Mouse (Mus musculus) embryo, embryonic 10 days (tissue): Measurements from ENCODE around the gene Foxj1.
"Not testable (repeated sequence)": the region's sequence is repeated elsewhere in the genome, so short reads cannot be mapped to it uniquely, and the experiment has no call there.

Experiments used
- DNase-seq: peaks from one replicate; pipeline ENCODE4 v3.0.0-alpha.2; 2015; ENCODE audit warnings: low spot score

The Foxj1 gene

DNA sequence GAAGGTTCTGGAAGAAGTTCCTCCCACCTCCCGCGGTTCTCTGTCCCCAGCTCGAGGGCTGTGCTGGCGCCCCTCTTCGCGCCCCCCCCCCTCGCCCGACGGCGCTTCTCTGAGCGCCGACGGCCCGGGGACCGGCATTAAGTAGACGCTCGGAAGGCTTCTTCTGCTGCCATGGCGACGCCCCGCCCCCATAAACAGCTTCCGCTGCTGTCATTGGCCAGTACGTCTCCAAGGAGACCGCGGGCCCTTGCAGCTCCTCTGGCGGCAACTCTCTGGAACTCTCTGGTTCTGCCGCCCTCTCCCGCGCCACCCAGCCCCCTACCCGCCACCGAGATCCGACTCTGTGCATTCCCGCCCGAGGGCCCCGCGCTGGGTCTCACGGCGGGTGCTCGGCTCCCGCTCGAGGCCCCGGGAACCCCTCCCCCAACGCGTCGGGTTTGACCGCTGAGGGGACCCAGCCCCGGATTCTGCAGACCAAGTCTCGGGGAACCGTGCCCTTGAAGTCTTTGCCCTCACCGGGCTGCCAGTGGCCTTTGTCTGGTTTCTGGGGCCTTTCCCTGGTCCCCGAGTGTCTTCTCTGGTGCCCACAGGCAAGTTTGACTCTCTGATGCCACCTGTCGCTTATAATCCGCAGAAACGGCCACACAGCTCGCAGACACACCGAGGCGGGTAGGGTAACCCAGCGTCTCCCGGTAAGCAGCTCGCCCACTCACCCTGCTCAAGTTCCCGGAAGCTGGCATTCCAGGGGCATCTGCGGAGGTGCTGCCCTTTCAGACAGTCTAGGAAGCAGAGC is at the start of gene Foxj1:
Gene Foxj1, minus strand, starts transcription at position 156 of the 793 bp plus-strand sequence.
- peak; percentile 96 for DNase-seq

- DNase-seq: no peak
Observed at GRCm38 (mm10) chr11:116384171-116384570, 49.0 kb upstream of the Foxj1 start.

GRCm38 (mm10) chr11:116383070-116383469 is 47.9 kb upstream of the Foxj1 start:
- not testable (repeated sequence) for DNase-seq

DNA sequence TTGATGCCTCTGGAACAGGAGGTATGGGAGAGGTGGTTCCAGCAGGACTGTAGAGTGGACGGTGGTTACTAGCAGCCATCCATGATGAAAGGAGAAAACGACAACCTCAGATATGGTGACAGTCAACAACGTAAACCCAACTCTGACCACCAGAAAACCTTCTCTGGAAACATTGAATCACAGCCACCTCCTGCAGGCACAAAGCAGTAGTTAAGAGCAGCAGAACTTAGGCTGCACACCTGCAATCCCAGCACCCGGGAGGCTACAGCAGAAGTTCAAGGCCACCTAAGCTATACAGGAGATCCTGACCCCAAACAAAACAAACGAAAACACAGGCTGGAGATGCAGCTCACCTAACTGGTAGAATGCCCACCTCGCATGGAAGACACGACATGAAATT is 45.6 kb upstream of the Foxj1 start:
- DNase-seq: no peak

GRCm38 (mm10) chr11:116379530-116379929 is 44.3 kb upstream of the Foxj1 start:
- DNase-seq: no peak

DNA sequence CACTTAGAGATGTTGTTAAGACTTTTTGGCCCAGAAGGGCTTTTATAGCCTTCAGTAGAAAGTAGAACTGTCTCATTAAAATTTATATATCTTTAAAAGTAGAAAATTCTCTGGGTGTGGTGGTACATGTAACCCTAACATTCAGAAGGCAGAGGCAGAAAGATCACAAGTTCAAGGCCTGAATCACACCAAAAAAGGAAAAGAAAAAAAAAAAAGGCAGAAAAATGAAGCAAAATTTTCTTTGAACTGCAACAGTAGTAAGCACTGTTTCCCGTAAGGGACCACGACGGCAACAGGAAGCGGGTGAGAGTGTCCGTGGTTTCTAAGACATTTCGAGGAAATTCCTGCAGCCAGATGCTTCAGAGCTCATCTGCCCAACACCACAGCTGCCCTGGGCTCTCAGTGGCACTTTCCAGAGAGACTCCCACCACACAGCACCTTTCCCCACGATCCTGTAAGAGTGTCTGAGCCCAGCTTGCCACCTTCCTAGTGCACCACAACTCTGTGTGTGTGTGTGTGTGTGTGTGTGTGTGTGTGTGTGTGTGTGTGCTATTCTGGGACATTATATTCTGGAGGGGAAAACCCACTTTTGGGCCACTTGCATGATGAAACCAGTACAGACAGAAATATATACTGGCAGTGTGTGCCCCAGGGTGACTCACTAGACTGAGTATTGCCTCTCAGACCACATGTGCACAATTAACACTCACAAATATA is 41.9 kb upstream of the Foxj1 start:
- no peak for DNase-seq

DNA sequence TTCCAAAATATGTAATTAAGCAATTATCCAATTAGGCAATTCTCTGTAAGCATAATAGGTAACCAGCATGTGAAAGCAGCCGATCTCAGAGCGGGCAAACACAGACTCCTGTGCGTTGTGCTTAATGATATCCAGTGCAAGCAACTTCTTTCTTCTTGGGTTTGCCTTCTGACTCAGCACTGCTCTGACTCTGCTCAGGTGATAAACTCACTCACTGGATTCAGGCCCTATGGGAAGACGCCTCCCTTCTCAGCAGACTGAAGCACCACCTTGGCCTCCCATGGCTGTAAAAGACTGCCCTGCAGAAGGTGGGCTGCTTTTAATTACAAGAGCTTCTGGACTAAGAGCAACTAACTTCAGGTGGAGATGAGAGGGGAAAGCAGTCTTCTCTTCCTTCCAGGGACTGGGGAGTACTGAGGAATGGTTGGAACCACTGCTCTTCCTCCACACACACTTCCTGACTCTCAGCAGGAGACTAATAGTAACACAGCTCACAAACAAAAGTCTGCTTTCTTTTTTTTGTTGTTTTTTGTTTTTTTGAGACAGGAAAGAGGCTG is 36.8 kb upstream of the Foxj1 start:
- no peak for DNase-seq

DNA sequence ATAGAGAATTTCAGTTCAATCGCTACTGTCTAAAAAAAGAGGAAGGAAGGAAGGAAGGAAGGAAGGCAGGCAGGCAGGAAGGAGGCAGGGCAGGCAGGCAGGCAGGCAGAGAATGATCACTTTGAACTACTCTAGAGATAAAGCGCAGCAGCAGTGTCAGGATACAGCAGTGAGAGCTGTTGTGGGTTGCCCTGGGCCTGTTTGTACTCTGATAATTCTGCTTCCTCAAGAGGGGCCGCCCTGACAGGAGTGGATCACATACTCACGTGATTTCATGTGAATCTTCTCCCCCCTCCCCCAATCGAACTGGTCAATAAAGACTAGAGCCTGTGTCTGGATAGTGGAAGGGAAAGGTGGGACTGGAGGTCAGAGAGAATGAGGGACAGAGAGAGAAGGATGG is 34.4 kb upstream of the Foxj1 start:
- no peak for DNase-seq

GRCm38 (mm10) chr11:116369051-116369450 is 33.9 kb upstream of the Foxj1 start:
- no peak for DNase-seq

DNA sequence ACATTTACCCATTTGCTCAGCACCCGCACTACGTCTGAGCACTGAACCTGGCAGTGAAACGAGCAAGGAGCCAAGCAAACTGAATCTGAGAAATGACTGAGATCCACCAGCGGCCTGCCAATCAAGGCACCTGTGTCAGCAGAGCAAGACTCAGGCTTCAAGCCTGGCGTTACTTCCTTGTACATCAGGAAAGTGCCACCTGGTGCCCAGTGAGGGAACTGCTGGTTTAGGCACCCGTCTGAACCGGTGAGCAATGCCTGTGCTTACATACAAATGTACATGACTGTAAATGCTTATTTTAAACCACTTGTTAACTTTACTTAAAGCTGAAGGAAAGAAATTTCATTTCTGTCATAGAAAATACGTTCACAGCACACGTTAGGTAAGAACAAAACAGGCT is 32.9 kb upstream of the Foxj1 start:
- DNase-seq: peak; percentile 95

GRCm38 (mm10) chr11:116366647-116367046 is 31.4 kb upstream of the Foxj1 start:
- DNase-seq: no peak

DNA sequence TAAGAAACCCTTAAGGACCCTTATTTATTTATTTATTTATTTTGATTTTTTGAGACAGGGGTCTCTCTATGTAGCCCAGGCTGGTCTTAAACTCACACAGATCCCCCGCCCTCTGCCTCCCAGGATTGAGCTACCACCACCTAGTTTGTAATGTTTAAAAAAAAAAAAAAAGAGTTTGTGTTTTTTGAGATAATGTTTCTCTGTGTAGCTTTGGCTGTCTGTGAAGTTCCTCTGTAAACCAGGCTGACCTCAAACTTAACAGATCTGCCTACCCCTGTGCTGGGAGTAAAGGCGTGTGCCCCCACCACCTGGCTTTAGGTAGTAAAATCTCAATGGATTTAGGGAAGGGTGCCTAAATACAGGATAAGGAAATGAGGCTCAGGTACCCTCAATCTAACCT is 30.9 kb upstream of the Foxj1 start:
- DNase-seq: no peak

GRCm38 (mm10) chr11:116365432-116365831 is 30.2 kb upstream of the Foxj1 start:
- DNase-seq: no peak

- no peak for DNase-seq
Observed at GRCm38 (mm10) chr11:116362015-116362414, 26.8 kb upstream of the Foxj1 start.

GRCm38 (mm10) chr11:116360915-116361314 is 25.7 kb upstream of the Foxj1 start:
- DNase-seq: not testable (repeated sequence)

DNA sequence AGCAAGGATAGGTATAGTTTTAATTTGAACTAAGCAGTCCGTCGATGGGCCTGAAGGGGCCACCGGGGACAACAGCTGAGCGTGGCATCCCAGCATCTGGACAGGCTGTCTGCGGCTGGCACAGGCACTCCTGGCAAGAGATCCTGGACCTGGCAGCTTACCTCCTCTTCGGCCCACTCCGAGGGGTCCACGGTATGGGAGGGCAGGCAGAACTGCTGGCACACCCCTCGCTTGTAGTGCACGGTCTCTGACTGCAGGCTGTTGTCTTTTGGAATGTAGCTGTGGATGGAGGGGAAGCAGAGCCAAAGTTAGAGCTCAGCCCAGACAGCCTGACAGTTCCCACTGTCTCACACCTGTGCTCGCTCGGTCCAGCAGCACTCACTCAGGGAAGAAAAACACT is 24.5 kb upstream of the Foxj1 start:
- no peak for DNase-seq

DNA sequence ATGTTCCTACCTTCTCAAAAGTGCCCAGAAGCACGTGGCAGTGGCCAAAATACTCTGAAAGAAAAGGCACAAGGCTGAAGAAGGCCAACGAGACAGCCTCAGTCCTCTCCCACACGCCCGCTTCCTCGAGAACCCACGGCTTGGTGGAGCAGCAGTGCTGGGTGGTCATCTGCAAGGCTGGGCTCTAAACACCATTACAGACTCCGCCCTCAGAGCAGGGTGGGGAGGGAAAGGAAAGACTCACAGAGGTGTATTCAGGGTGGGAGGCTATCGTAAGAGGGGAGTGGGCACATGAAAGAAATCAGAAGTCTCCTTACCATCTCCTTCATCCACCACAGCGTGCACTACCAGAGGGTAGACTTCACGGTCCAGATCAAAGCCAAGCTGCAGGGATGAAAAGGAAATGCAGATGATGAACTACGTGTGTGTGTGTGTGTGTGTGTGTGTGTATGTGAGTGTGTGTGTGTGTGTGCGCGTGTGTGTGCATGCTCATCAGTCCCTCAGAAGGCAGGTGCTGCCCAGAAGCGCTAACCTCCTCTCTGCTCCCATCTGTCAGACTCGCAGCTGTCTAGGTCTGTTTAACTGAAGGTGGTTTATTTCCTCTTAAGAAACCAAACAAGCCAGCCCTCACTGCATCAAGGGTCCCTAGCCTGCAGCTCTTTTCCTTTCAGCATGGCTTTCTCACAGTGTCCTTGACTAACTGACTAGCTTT is 23.9 kb upstream of the Foxj1 start:
- no peak for DNase-seq

DNA sequence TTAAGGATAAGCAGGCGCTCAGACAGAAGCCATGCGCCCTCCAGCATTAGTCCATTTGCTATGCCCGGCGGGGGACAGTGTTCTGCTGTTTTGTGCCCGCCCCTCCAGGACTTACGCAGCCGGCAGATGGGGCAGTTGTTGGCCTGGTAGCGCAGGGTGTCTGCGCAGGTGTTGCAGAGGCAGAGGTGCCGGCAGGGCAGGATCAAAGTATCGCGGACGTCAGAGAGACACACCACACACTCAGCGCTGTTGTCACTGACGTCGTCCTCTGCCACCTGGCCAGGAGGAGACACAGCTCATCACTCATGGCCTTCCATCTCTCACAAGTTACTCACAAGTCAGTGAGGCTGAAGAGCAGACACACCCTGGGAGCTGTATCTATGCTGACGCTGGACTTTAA is 19.3 kb upstream of the Foxj1 start:
- no peak for DNase-seq

DNA sequence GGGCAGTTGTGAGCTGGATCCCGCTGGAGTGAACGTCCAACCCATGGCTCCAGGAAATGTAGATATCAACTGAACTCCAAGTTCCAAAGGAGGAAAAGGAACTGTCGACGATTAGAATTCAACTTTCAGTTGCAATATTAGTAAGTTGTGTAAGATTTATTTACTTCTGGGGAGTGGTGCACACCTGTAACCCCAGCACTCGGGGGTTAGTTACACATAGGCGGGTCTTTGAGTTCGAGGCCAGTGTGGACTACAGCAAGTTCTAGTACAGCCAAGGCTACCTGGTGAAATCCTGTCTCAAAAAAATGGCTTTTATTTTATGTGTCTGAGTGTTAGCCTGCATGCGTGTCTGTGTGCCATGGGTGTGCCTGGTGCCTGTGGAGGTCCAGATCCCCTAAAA is 18.3 kb upstream of the Foxj1 start:
- DNase-seq: no peak

- DNase-seq: no peak
Observed at GRCm38 (mm10) chr11:116351294-116351693, 16.1 kb upstream of the Foxj1 start.

- no peak for DNase-seq
Observed at GRCm38 (mm10) chr11:116347955-116348354, 12.8 kb upstream of the Foxj1 start.

DNA sequence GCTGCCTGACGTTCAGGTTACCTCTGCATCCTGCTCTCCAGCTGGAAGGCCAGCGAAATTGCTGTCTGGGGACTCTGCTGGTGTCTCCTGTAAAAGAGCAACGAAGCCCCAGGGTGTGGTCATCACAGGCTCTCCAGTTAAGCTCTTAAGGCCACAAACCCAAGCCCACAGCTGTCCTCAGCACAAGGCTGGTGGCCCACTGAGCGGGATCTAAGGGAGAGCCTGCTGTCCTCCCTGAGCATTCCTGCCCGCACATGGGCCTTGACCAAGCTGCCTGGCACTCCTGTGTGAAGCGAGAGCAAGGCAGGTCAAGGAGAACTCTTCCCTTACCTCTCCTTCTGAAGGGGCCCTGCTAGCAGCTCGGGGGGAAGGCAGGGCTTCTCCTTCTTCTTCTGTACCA is 11.8 kb upstream of the Foxj1 start:
- DNase-seq: no peak
